Mouse (Mus musculus) CH12.LX (cell line): Measurements from ENCODE around the gene Irx4. TPM values are rescaled to one million over a fixed set of nuclear protein-coding genes. Genes with fewer than 3 reads are reported as not detected.

Experiments
- DNase-seq: peaks from one replicate; pipeline ENCODE4 v3.0.0-alpha.2; 2013; ENCODE audit errors: extremely low read depth
- H3K27ac ChIP-seq: 2 replicates; pipeline ENCODE4 v1.5.1; 2012; ENCODE audit warnings: low read depth, mild to moderate bottlenecking, control low read depth, moderate library complexity; ENCODE audit not compliant: insufficient read depth
- H3K27me3 ChIP-seq: replicated peaks from 2 replicates; pipeline ENCODE3; 2012; ENCODE audit warnings: inconsistent platforms
- H3K36me3 ChIP-seq, 2 experiments: replicated peaks in 1 of 2; 2 replicates each; pipeline versions ENCODE3 to v1.6.1; 2012; ENCODE audit warnings: inconsistent platforms in 1 of 2, low read length in 1 of 2, mild to moderate bottlenecking in 1 of 2, mixed read lengths in 1 of 2, moderate library complexity in 1 of 2; ENCODE audit not compliant: control insufficient read depth in 1 of 2, insufficient read depth in 1 of 2
- H3K4me1 ChIP-seq, 2 experiments: 2 replicates each; pipeline ENCODE4 v1.6.1; 2012; ENCODE audit warnings: inconsistent platforms in 1 of 2, moderate library complexity in 1 of 2; ENCODE audit not compliant: insufficient read depth in 2 of 2, control insufficient read depth in 1 of 2
- H3K4me2 ChIP-seq: 2 replicates; pipeline ENCODE4 v1.6.1; 2012; ENCODE audit warnings: low read depth, mild to moderate bottlenecking, control low read depth; ENCODE audit not compliant: poor library complexity, insufficient read depth, severe bottlenecking
- H3K4me3 ChIP-seq, 3 experiments: fragments of 150-350 bp in 1 of 3; sonication (generic) in 1 of 3; replicated peaks in 1 of 3; 2 replicates each; pipeline versions ENCODE3 to v1.5.1; 2011 to 2012; ENCODE audit warnings: low read depth in 2 of 3, low read length in 2 of 3, mild to moderate bottlenecking in 2 of 3, moderate library complexity in 2 of 3, control low read depth in 1 of 3, improper control_type of control experiment in 1 of 3, inconsistent platforms in 1 of 3, mixed read lengths in 1 of 3; ENCODE audit not compliant: poor library complexity in 1 of 3
- H3K79me2 ChIP-seq: replicated peaks from 2 replicates; pipeline ENCODE4 v1.6.1; 2012; ENCODE audit warnings: mild to moderate bottlenecking, moderate library complexity; ENCODE audit not compliant: control insufficient read depth, poor library complexity, insufficient read depth, severe bottlenecking; ENCODE audit errors: extremely low read depth
- H3K9ac ChIP-seq: 2 replicates; pipeline ENCODE4 v1.6.1; 2012; ENCODE audit warnings: low read depth, mild to moderate bottlenecking, control low read depth, moderate library complexity; ENCODE audit not compliant: insufficient read depth
- H3K9me3 ChIP-seq: replicated peaks from 2 replicates; pipeline ENCODE3; 2012; ENCODE audit warnings: low read length, inconsistent platforms, mixed read lengths
- CHD2 ChIP-seq: IDR thresholded peaks from 2 replicates; pipeline ENCODE4 v1.6.1; 2011; ENCODE audit warnings: low read length, improper control_type of control experiment
- CTCF ChIP-seq, 2 experiments: IDR thresholded peaks in 1 of 2; conservative IDR thresholded peaks in 1 of 2; 2 replicates each; pipeline ENCODE4 v1.5.1; 2011 to 2012; ENCODE audit warnings: low read depth in 2 of 2, low read length in 2 of 2, improper control_type of control experiment in 1 of 2, inconsistent platforms in 1 of 2, mild to moderate bottlenecking in 1 of 2, moderate library complexity in 1 of 2
- E2F4 ChIP-seq: IDR thresholded peaks from 2 replicates; pipeline ENCODE4 v1.6.1; 2011; ENCODE audit warnings: low read depth, low read length, improper control_type of control experiment; ENCODE audit not compliant: insufficient replicate concordance
- ELF1 ChIP-seq: IDR thresholded peaks from 2 replicates; pipeline ENCODE4 v1.6.1; 2014; ENCODE audit warnings: low read depth, mild to moderate bottlenecking, inconsistent platforms, low read length, improper control_type of control experiment
- HCFC1 ChIP-seq: IDR thresholded peaks from 2 replicates; pipeline ENCODE4 v1.6.1; 2012; ENCODE audit warnings: low read depth, mild to moderate bottlenecking, inconsistent platforms, low read length, improper control_type of control experiment
- IRF4 ChIP-seq: IDR thresholded peaks from 2 replicates; pipeline ENCODE4 v1.6.1; 2014; ENCODE audit warnings: low read depth, mild to moderate bottlenecking, inconsistent platforms, low read length, improper control_type of control experiment
- JUND ChIP-seq: conservative IDR thresholded peaks from 2 replicates; pipeline ENCODE4 v1.6.1; 2011; ENCODE audit warnings: low read depth, low read length, improper control_type of control experiment
- MAFK ChIP-seq: IDR thresholded peaks from 2 replicates; pipeline ENCODE4 v1.6.1; 2011; ENCODE audit warnings: low read length, improper control_type of control experiment; ENCODE audit not compliant: insufficient replicate concordance
- MAZ ChIP-seq: IDR thresholded peaks from 2 replicates; pipeline ENCODE4 v1.6.1; 2012; ENCODE audit warnings: low read depth, mild to moderate bottlenecking, inconsistent platforms, low read length, improper control_type of control experiment, moderate library complexity
- MEF2A ChIP-seq: IDR thresholded peaks from 2 replicates; pipeline ENCODE4 v1.6.1; 2014; ENCODE audit warnings: low read depth, mild to moderate bottlenecking, inconsistent platforms, low read length, improper control_type of control experiment, borderline replicate concordance
- MYC ChIP-seq: IDR thresholded peaks from 2 replicates; pipeline ENCODE4 v1.6.1; 2011; ENCODE audit warnings: low read depth, mild to moderate bottlenecking, improper control_type of control experiment, low read length
- NELFE ChIP-seq: IDR thresholded peaks from 2 replicates; pipeline ENCODE4 v1.6.1; 2011; ENCODE audit warnings: low read depth, low read length, improper control_type of control experiment
- NRF1 ChIP-seq: IDR thresholded peaks from 2 replicates; pipeline ENCODE4 v1.6.1; 2014; ENCODE audit warnings: low read depth, mild to moderate bottlenecking, inconsistent platforms, low read length, improper control_type of control experiment, moderate library complexity
- POLR2A ChIP-seq: IDR thresholded peaks from 2 replicates; pipeline ENCODE4 v1.6.1; 2011; ENCODE audit warnings: low read depth, mild to moderate bottlenecking, improper control_type of control experiment, low read length
- POLR2AphosphoS2 ChIP-seq: IDR thresholded peaks from 2 replicates; pipeline ENCODE4 v1.6.1; 2011; ENCODE audit warnings: low read depth, low read length, improper control_type of control experiment
- RAD21 ChIP-seq: IDR thresholded peaks from 2 replicates; pipeline ENCODE4 v1.6.1; 2011; ENCODE audit warnings: low read depth, mild to moderate bottlenecking, low read length, improper control_type of control experiment, moderate library complexity
- RCOR1 ChIP-seq: conservative IDR thresholded peaks from 2 replicates; pipeline ENCODE4 v1.6.1; 2012; ENCODE audit warnings: low read depth, mild to moderate bottlenecking, inconsistent platforms, low read length, improper control_type of control experiment
- SIN3A ChIP-seq: IDR thresholded peaks from 2 replicates; pipeline ENCODE4 v1.6.1; 2012; ENCODE audit warnings: low read length, improper control_type of control experiment, inconsistent platforms
- SMC3 ChIP-seq: IDR thresholded peaks from 2 replicates; pipeline ENCODE4 v1.6.1; 2011; ENCODE audit warnings: low read depth, low read length, improper control_type of control experiment
- TCF12 ChIP-seq: IDR thresholded peaks from 2 replicates; pipeline ENCODE4 v1.6.1; 2014; ENCODE audit warnings: low read depth, mild to moderate bottlenecking, inconsistent platforms, low read length, improper control_type of control experiment
- UBTF ChIP-seq: IDR thresholded peaks from 2 replicates; pipeline ENCODE4 v1.6.1; 2012; ENCODE audit warnings: low read depth, mild to moderate bottlenecking, inconsistent platforms, low read length, improper control_type of control experiment, moderate library complexity
- USF1 ChIP-seq: IDR thresholded peaks from 2 replicates; pipeline ENCODE4 v1.6.1; 2014; ENCODE audit warnings: low read depth, mild to moderate bottlenecking, inconsistent platforms, low read length, improper control_type of control experiment
- ZC3H11A ChIP-seq: IDR thresholded peaks from 2 replicates; pipeline ENCODE4 v1.6.1; 2012; ENCODE audit warnings: low read depth, mild to moderate bottlenecking, inconsistent platforms, low read length, improper control_type of control experiment
- dilution Hi-C: fragments of 300-500 bp; cut with MboI; formaldehyde crosslinking; loops from 2 replicates; pipeline ENCODE4 v1.14.3; 2020; ENCODE audit warnings: low sequenced_read_pairs; ENCODE audit not compliant: extremely low pct_unique_long_range_greater_than_20kb, extremely low pct_ligation_motif_present
- in situ Hi-C: fragments of 300-500 bp; cut with MboI; formaldehyde crosslinking; loops from 3 replicates; pipeline ENCODE4 v1.14.3; 2019; ENCODE audit warnings: low sequenced_read_pairs, low pct_ligation_motif_present, low pct_unique_long_range_greater_than_20kb, mixed read lengths
- polyA plus RNA-seq: library from polyadenylated mRNA; unstranded; fragments of >175 nt; gene quantifications from 2 replicates; pipeline ENCODE4 v1.2.1, GENCODE M21; 2012; ENCODE audit warnings: low read depth; ENCODE audit not compliant: insufficient read length
- total RNA-seq, 2 experiments: library from RNA; depleted of rRNA; stranded (reverse); fragments of 300-350 nt in 1 of 2; fragments of >200 nt in 1 of 2; gene quantifications; 2 replicates each; pipeline ENCODE4 v1.2.3; 2012 to 2014

Gene Irx4
- total and polyA plus RNA-seq, 3 experiments = not detected

GRCm38 (mm10) chr13:73306430-73306829 is 46.2 kb downstream of the Irx4 start:
- DNase-seq = no peak
- H3K36me3 ChIP-seq = no peaks in the 10 kb centered on the region
- no peak overlapping the region for H3K27ac ChIP-seq
- in situ Hi-C loops (loop anchor here (5.0 to 25.0 kb wide), 2 partner anchors 54 to 219 kb away; no protein-coding TSS in a partner anchor), dilution Hi-C loops (no loop called here)
- H3K4me3 ChIP-seq = no peak overlapping the region
- H3K9me3 ChIP-seq = no peaks in the 10 kb centered on the region
- no peak overlapping the region for H3K4me2 ChIP-seq
- no peaks in the 10 kb centered on the region for H3K27me3 ChIP-seq
- H3K79me2 ChIP-seq = no peaks in the 10 kb centered on the region
- H3K4me1 ChIP-seq = peaks cover 11 to 43% of the 10 kb centered on the region in 2 experiments
- no peak overlapping the region for H3K9ac ChIP-seq
- TF ChIP-seq MAFK (no peak), SMC3 (no peak), MEF2A (no peak), UBTF (no peak), ELF1 (no peak), MAZ (no peak), RAD21 (no peak), E2F4 (no peak), POLR2A (no peak), RCOR1 (no peak), TCF12 (no peak), JUND (no peak), POLR2AphosphoS2 (no peak), NRF1 (no peak)
- TF ChIP-seq, all 38 proteins: peak for 0

- H3K4me2 ChIP-seq = no peak overlapping the region
- peaks cover 7 to 18% of the 10 kb centered on the region in 2 experiments for H3K4me1 ChIP-seq
- no peaks in the 10 kb centered on the region for H3K27me3 ChIP-seq
- DNase-seq = peak; percentile 53
- H3K9me3 ChIP-seq = no peaks in the 10 kb centered on the region
- H3K27ac ChIP-seq = no peak overlapping the region
- no peak overlapping the region for H3K4me3 ChIP-seq
- no peak overlapping the region for H3K9ac ChIP-seq
- dilution Hi-C loops (no loop called here), in situ Hi-C loops (loop anchor here (25.0 kb wide), 1 partner anchor 223 kb away; no protein-coding TSS in a partner anchor)
- H3K79me2 ChIP-seq = no peaks in the 10 kb centered on the region; the same call in 1 of the 2 replicates
- TF ChIP-seq NELFE (no peak), SIN3A (no peak), POLR2A (no peak), SMC3 (peak; percentile 88), USF1 (no peak), RAD21 (peak; percentile 84), MYC (no peak), NRF1 (no peak), IRF4 (0 out of 2 replicates have a peak, but pooled peaks have one; percentile 5), CTCF (conservative IDR thresholded peaks at IDR 0.05 in 1 of 2, IDR thresholded peaks at IDR 0.05 in 1 of 2; ENCODE audit: low read depth in 2 of 2, low read length in 2 of 2) (peak; percentile 64 to 93), CHD2 (no peak), HCFC1 (no peak), ZC3H11A (peak; percentile 62; the same call in 1 of the 2 replicates)
- peaks cover 0 to 3% of the 10 kb centered on the region in 2 experiments for H3K36me3 ChIP-seq
These were observed 50.1 kb downstream of the Irx4 start for GRCm38 (mm10) chr13:73310183-73310929.
